Mouse (Mus musculus): ENCODE data around the gene Ppip5k2.

DNA sequence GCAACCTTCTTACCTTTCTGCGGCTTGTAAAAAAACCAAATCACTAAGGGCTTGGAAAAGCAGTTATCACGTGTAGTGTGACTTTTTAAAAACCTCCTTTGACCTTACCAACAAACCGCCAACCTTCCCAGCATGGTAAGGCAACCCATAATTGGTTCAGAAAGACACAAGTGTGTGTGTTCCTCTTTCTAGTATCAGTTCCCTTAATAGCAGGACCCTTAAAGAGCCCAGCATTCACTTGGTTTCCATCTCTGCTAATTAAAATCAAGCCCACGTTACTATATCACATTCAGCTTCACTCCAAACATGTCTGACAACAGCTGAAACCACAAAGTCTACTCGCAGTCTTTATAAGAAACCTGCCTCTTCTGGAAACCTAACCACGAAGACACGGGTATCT, 110.8 kb downstream of the Ppip5k2 start:
- TF ChIP-seq POLR2A (IDR thresholded peaks at IDR 0.05; ENCODE audit: insufficient read length, low read depth) (no peak), USF1 (IDR thresholded peaks at IDR 0.05; ENCODE audit: low read depth) (no peak), SRF (IDR thresholded peaks at IDR 0.05; ENCODE audit: control insufficient read depth, insufficient read length, low read depth) (no peak)
